Mouse (Mus musculus) cerebellum, adult 2 months (tissue): ENCODE results near the gene Heatr5a.

Source experiments
- CTCF ChIP-seq: fragments of 200-500 bp; IDR thresholded peaks from 2 replicates; pipeline ENCODE4 v1.5.1; 2011; ENCODE audit warnings: low read depth, mild to moderate bottlenecking, control low read depth, low read length, moderate library complexity, borderline replicate concordance; ENCODE audit not compliant: insufficient read depth
- POLR2A ChIP-seq: fragments of 200-500 bp; IDR thresholded peaks from 2 replicates; pipeline ENCODE4 v1.6.1; 2011; ENCODE audit warnings: low read length, control low read depth, borderline replicate concordance; ENCODE audit not compliant: insufficient read depth

GRCm38 (mm10) chr12:51947498-51947945 is 23.6 kb downstream of the Heatr5a start:
- peak; percentile 35; the same call in 1 of the 2 replicates for TF ChIP-seq CTCF
- no peak for TF ChIP-seq POLR2A
